Mouse (Mus musculus) c-Kit-positive CD71-positive TER-119-negative erythroid progenitor cells, embryonic 14.5 days (primary cell): ENCODE data around the gene Gm12166.

Experiments used
- DNase-seq: peaks from one replicate; pipeline ENCODE4 v3.0.0-alpha.2; 2013; ENCODE audit warnings: low read depth

Gene Gm12166

GRCm38 (mm10) chr11:46073061-46073849 lies 21.1 kb upstream of the Gm12166 start:
- DNase-seq: no peak

DNA sequence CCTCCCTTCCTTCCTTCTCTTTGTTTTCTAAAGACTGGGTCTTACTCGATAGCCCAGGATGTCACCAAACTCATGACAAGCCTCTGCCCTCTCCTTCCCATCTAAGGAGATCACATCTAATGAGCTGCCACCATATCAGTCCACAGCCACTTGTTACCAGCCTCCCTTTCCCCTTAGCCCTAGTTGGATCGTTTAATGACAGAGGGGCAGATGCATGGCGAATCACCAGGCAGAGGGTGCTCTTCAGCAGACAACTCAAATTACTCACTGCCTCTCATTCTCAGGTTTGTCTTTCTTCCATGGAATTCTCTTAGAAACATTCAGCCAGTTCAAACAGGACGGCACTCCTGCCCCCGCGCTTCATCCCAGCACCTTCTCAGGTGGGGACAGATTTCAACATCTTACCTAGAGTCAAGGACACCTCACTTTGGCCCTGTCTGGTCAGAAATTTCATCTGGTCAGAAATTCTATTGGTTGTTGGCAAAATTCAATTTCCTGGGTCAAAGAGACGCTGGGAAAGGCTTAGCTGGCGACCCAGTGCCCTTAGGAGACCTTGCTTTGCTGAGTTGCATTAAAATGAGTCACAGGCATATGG lies 20.4 kb upstream of the Gm12166 start:
- no peak for DNase-seq

GRCm38 (mm10) chr11:46070789-46071188 lies 18.7 kb upstream of the Gm12166 start:
- no peak for DNase-seq

DNA sequence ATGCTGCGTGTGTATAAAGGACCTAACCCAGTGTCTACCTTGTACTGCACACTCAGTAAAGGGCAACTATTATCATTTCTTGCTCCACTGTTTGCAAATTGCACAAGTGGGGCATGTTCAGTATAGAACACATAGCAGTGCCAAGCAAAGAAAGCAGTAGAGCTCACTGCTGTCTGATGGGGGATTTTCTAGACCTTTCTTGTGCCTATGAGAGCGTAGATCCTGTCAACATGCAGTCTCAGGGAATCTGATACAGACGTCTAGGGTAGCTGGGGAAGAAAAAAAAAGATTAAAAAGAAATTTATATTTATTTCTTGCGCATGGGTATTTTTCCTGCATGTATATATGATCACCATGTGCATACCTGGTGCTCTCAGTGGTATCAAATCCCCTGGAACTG lies 18.0 kb upstream of the Gm12166 start:
- no peak for DNase-seq

GRCm38 (mm10) chr11:46069408-46070003 lies 17.4 kb upstream of the Gm12166 start:
- no peak for DNase-seq

DNA sequence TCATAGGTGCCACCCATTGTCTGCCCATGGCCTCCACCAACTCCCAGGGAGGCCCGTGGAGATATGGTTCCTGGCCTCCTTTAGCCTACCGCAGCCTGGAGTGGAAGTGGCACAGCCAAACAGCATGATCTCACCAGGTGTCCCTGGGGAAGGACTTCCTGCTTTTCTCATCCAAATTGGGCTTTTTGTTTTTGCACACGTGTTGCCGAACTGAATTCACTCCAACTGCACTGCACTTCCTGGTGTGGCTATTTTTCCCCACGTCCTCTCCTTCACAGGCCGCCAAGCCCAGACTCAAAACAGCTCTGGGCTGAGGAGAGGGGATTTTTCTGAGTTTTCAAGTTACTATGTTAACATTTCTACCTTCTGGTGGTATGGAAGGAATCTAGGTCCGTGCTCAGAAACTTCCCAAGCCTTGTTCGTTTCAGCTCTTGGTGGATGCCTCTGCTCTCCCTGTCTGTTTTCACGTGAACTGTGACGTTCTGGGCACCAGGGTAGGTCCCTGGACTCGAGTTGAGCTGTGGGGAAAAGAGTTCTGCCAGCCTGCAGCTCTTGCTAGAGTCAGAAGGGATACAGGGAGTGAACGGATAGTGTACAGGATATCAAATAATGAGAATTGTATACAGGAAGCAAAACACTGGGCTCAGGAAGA lies 16.8 kb upstream of the Gm12166 start:
- no peak for DNase-seq

GRCm38 (mm10) chr11:46067371-46068060 lies 15.4 kb upstream of the Gm12166 start:
- DNase-seq: no peak

- no peak for DNase-seq
These were observed 13.3 kb upstream of the Gm12166 start for GRCm38 (mm10) chr11:46065201-46066011.

DNA sequence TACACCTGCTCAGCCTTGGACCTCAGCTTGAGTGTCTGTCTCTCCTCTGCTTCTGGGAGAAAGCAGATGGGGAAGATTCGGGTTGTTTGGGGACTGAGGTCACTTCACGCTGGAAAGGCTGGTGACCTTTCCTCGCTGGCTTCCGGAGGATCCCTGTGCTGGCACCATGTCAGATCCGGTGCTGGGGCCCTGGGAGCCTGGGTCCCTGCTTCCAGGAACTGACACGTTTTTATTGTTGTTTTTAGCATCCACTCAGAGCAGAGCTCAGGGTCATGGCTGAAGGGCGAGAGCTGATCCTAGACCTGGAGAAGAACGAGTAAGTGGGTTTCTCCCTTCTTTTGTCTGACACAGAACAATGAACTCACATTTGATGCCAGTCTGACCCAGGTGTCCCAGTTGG lies 12.6 kb upstream of the Gm12166 start:
- no peak for DNase-seq

DNA sequence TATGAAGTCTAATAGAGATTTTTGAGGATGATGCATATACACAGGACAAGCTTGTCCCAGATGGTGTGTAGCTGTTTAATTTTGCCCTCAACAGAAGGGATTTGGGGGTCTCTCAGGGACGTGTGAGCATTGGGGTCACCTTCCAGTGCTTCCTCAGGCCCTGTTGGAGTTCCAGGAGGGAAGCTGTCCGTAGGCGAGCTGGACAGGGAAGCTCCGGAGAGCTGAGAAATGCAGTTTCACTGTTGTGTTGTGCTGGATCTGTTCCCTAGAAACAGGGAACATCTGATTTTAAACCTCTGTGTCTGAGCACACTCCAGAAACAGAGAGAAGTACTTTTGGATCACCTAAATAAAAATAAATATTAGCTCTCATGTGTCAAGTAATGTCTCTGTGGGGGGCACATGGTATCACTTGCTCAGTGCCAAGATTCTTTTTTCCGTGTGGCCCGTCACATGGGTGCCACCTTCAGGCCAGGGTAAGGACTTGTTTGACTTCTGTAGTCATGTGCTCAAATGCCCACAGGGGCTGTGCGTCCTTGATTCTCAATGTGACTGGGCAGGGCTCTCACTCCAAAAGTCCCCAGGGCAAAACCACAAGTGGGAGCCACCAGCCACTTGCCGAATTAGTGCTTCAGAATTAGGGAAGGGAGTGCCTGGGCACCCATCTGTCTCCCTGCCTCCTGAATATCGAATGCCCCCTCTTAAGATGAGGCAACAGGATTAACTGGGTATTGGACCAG lies 11.0 kb upstream of the Gm12166 start:
- no peak for DNase-seq

GRCm38 (mm10) chr11:46062569-46062968 lies 10.4 kb upstream of the Gm12166 start:
- no peak for DNase-seq

DNA sequence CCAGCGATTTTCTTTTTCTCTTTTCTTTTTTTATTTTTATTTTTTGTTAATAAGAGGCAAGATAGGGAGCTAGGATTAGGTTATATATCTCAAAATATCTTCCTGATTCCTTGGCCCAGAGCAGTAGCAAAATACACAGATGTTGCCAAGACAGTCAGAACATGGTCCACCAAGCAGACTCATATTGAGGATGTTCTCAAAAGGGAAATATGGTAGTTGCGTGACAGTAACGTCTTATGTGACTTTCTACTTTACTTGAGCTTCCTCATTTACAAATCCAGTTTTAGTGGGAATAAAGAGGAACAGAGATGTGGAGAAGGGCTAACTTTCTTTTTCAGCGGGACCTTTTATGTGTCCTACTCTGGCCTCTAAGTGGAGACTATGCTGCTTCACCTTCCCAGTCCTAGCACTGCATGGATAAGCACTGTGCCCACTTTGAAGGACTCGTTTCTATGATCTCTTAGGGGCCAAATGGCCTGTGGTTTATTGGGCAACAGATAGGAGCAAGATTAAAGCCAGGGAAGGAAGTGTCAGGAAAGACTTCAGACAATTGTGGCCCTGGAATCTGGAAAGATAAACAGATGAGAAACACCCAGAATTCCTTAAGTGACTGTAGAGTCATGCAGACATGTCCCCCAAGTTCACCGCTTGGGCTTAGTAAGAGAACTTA lies 9.8 kb upstream of the Gm12166 start:
- DNase-seq: no peak

GRCm38 (mm10) chr11:46060651-46061020 lies 8.5 kb upstream of the Gm12166 start:
- DNase-seq: no peak

DNA sequence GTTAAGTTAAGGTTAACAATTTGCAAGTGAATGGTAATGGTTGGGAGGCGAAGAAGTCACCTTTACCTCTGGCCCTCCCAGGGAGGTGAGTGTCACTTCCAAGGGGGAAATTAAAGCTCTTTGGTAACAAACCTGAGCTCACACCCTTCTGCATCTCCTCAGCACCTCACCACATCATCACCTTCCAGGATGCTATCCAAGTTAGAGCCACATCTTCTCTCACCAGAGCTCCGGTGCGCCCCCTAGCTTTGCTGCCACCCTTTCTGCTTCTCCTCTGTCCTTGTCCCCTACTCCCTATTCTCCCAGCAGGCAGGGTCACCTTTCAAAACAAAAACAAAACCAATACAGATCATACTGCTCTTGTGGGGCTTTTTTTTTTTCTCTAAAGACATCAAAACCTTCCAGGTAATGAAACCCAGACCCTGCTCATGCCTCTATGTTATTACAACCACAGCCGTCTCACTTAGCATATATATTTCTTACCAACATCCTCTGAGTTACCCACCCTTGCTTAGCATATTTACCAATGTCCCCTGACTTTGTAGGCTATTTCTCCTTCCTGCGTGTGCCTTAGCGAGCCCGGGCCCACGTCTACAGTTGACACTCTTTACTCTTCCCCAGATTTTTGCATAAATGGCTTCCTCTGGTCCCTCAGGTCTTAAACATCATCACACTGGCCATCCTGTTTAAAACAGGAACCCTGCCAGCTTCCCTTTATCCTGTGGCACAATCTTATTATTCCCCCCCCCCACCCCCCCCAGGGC lies 7.9 kb upstream of the Gm12166 start:
- DNase-seq: no peak

DNA sequence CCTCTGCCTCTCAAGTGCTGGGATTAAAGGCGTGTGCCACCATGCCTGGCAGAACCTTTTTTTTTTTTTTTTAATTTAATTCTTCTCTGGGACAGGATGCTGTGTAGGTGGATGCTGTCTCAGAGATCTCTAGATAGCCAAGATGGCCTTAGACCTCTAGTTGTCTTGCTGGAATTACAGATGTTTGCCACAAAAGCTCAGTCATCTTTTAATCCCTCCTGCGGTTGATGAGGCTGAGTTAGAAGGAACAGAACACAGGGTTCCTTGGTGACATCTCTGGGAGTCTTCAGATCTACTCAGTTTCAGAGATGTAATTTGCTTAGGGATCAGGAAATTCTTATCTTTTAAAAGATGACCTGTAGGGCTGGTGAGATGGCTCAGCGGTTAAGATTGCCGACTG lies 6.8 kb upstream of the Gm12166 start:
- DNase-seq: no peak

DNA sequence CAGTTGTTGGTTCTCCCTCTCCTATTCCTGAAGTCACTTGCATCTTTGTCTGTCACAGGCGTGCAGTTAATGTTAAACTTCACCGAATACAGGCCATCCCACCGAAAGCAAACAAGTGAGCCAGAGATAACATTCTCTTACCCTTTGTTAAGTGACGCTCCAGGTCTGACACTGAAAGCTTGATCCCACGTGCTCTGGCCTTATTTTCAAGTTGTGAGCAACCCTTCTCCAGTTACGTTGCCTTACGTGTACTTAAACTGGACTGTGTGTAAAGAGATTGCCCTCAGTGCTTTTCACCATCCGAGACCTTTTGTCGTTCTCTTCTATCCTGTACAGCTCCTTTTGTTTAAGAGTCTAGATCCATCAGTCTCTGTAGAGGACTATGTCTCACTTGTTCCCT lies 5.9 kb upstream of the Gm12166 start:
- DNase-seq: no peak

GRCm38 (mm10) chr11:46056770-46057411 lies 4.8 kb upstream of the Gm12166 start:
- DNase-seq: no peak

DNA sequence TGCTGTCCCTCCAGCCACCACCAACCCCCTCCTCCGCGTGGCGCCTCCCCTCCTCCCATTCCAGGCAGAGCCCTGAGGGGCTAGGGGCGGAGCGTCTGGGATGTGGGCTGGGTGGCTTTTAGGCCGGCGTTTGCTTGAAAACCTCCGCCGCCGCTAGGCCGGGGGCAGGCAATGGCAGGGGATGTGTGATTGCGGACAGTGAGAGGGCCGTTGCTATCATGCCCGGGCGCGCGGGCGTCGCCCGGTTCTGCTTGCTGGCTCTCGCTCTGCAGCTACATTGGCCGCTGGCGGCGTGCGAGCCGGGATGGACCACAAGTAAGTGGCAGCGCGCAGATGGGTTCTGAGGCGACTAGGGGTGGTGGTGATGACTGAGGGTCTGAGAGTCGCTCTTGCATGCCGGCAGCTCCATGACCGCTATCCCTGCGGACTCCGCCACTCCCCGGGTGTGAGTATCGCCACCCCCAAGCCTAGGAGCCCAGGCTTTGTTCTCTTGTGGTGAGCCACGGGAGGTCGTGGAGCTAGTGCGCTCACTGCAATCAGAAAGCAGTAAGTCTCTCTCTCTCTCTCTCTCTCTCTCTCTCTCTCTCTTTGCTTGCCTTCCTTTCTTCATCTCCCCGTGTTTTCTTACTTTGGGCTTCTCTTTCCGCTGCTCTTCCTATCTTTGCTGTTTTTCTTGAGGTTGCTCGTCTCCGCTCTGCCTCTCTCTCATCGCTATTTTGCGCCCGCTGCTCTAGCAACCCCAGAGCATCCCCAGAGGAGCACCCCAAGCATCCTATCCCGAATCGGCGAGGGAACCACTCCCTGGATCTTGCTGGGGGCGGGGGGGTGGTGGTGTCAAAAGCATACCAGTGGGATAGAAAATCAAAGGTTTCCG lies 4.0 kb upstream of the Gm12166 start, which contains the start of gene Adam19:
Gene Adam19 (plus strand): TSS at position 97 of the 874 bp plus-strand sequence.
- no peak for DNase-seq
